Mouse (Mus musculus): ENCODE measurements around the gene Mindy2.

GRCm38 (mm10) chr9:70688301-70688968 lies 31.5 kb upstream of the Mindy2 start:
- TF ChIP-seq CTCF (IDR thresholded peaks at IDR 0.05; ENCODE audit: extremely low read depth, insufficient read depth, insufficient read length, insufficient replicate concordance), result no peak
- TF ChIP-seq POLR2A (IDR thresholded peaks at IDR 0.05; ENCODE audit: low read depth, low read length), result no peak
